Mouse (Mus musculus): ENCODE measurements around the gene Tmem170. TPM values are rescaled to one million over a fixed set of nuclear protein-coding genes. Genes with fewer than 3 reads are reported as not detected.
"Not testable (repeated sequence)": the region's sequence is repeated elsewhere in the genome, so short reads cannot be mapped to it uniquely, and the experiment has no call there.

Tmem170 gene
- polyA plus RNA-seq, 1 experiment = 3.4 TPM

DNA sequence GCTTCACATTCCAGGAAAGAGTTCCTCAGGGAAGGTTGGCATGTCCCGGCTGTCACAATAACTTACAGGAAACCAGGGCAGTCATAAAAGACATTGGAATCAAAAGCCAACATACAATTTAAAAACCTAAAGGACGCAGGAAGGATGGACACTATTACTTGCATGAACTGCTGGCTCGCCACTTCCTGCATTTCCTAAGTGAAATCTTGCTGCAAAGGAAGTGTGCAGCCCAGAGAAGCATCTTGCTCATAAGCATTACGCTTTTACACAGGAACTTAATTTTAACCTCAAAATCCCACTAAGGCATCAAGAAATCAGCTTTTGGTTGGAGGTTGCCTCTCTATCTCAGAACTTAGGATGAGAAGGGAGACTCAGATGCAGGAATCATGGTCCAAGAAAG, 13.3 kb downstream of the Tmem170 start:
- no peaks in the 10 kb centered on the region for H3K4me1 ChIP-seq (ENCODE audit: control insufficient read depth, insufficient read depth, low read length)
- TF ChIP-seq POLR2A (IDR thresholded peaks at IDR 0.05; ENCODE audit: extremely low read depth, insufficient read depth, low read length) (no peak), CTCF (IDR thresholded peaks at IDR 0.05; ENCODE audit: extremely low read depth, insufficient read depth, low read length) (no peak)
- no peak overlapping the region for H3K27ac ChIP-seq (ENCODE audit: insufficient read depth, low read length)
- no peak overlapping the region for H3K4me3 ChIP-seq (ENCODE audit: insufficient read depth, low read length)

DNA sequence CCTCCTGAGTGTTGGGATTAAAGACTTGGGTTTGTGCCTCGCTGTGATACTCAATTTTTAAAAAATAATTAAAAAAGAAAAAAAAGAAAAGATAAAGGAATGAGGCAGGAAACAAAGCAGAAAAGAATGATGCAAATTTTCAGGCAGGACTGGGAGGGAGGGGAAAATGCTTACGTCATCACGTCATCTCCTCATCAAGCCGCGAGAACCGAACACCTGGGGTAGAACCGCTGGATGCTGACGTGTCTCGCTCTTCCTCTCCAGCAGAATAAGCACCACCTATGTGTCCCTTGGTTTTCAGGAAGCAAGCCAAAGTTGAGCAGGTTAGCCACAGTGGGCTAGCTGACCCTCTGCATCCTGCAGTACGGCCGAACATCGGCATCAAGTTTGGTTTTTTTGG, 20.6 kb downstream of the Tmem170 start:
- TF ChIP-seq POLR2A (IDR thresholded peaks at IDR 0.05; ENCODE audit: extremely low read depth, insufficient read depth, low read length) (no peak), CTCF (IDR thresholded peaks at IDR 0.05; ENCODE audit: extremely low read depth, insufficient read depth, low read length) (no peak)

DNA sequence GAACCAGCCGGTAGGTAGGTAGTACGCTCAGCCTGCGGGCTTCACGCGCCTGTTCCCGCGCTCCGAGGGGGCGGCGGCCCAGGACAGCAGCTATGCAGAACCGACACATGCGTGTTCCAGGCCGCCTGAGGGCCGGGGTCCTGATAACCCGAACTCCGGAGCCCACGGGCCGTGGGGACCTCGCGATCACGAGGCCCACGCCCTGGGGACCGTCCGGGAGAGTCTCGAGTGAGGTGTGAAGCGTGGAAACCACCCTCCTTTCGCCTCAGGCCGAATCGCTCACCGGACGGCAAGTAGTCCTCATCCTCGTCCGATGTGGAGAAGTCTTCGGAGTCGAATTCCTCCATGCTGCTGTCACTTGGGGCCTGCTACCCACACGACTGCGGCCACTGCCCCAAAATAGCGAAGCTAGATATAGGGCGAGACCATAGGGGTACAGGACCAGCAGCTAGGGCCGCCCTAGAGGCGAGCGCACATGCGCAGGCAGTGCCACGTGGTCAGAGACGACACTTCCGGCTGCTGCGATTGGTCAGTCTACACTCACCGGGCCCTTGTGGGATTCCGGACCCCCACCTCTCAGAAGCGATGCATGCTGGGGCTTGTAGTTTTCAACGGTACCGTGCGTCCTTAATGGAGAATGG, 22.6 kb downstream of the Tmem170 start, which contains the start of gene Cfdp1:
TSS of gene Cfdp1 (minus strand) at position 431 of the 641 bp plus-strand sequence.
- no peak for TF ChIP-seq CTCF (IDR thresholded peaks at IDR 0.05; ENCODE audit: extremely low read depth, insufficient read depth, low read length)
- peak; percentile 97 for TF ChIP-seq POLR2A (IDR thresholded peaks at IDR 0.05; ENCODE audit: extremely low read depth, insufficient read depth, low read length)
- Histone ChIP-seq H3K27ac (ENCODE audit: insufficient read depth, low read length) (no peak within 1 kb of the TSS), H3K4me1 (ENCODE audit: control insufficient read depth, insufficient read depth, low read length) (peaks cover 2% of the 10 kb centered on the region; the same call in 1 of the 2 replicates), H3K4me3 (ENCODE audit: insufficient read depth, low read length) (peak within 1 kb of the TSS; percentile 55)

More for the DNA sequence above, 20.6 kb downstream of the Tmem170 start:
- H3K4me1 ChIP-seq (ENCODE audit: control insufficient read depth, insufficient read depth, low read length) = peaks cover 2% of the 10 kb centered on the region; the same call in 1 of the 2 replicates
- H3K27ac ChIP-seq (ENCODE audit: insufficient read depth, low read length) = no peak overlapping the region
- no peak overlapping the region for H3K4me3 ChIP-seq (ENCODE audit: insufficient read depth, low read length)

DNA sequence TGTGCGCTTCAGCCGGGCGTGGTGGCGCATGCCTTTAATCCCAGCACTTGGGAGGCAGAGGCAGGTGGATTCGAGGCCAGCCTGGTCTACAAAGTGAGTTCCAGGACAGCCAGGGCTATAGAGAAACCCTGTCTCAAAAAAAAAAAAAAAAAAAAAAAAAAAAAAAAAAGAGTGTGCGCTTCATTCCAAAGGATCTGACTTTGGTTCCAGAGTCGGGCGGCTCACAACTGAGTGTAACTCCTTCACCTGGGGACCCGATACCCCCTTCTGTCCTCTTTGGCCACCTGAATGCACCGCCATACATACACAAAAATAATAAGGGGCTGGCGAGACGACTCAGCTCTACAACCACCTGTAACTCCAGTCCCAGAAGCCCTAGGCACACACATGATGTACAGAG, 23.3 kb downstream of the Tmem170 start:
- H3K4me3 ChIP-seq (ENCODE audit: insufficient read depth, low read length) = peak overlapping the region; percentile 55; the same call in 1 of the 2 replicates
- H3K27ac ChIP-seq (ENCODE audit: insufficient read depth, low read length); H3K4me1 ChIP-seq (ENCODE audit: control insufficient read depth, insufficient read depth, low read length): not testable (repeated sequence)

DNA sequence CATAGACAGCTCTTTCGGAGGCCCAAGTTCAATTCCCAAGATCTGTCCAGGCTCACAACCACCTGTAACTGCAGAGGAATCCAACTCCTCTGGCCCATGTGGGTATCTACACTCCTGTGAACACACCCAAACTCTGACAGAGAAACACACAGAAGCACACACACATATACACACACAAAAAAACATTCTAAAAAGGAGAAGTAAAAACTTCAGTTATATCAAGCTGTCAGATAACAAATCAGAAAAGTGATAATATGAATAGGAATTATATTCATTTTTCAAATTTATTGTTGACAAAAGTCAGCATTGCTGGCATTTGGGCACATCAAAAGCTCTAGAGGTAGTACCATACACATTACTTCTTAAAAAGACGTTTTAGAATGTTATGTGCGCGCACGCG, 29.8 kb downstream of the Tmem170 start:
- TF ChIP-seq POLR2A (IDR thresholded peaks at IDR 0.05; ENCODE audit: extremely low read depth, insufficient read depth, low read length) (no peak), CTCF (IDR thresholded peaks at IDR 0.05; ENCODE audit: extremely low read depth, insufficient read depth, low read length) (no peak)
- no peak overlapping the region for H3K4me3 ChIP-seq (ENCODE audit: insufficient read depth, low read length)
- H3K27ac ChIP-seq (ENCODE audit: insufficient read depth, low read length) = no peak overlapping the region
- H3K4me1 ChIP-seq (ENCODE audit: control insufficient read depth, insufficient read depth, low read length) = no peaks in the 10 kb centered on the region

DNA sequence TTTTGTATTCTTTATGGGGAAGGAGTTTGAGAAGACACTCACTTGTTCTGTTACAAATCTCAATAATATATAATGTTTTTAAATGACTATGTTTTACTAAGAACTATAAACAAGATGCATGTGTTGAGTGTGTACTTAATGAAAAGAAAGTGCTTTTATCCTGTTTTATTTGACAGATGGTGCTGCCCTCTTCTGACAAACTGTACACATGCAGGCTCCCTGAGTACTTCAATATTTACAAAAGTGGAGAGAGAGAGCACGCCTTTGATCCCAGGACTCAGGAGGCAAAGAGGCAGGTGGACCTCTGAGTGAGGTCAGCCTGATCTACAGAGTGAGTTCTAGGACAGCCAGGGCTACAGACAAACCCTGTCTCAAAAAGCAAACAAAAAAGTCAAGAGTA, 41.0 kb downstream of the Tmem170 start:
- no peak overlapping the region for H3K4me3 ChIP-seq (ENCODE audit: insufficient read depth, low read length)
- H3K4me1 ChIP-seq (ENCODE audit: control insufficient read depth, insufficient read depth, low read length) = no peaks in the 10 kb centered on the region
- peak; percentile 48; the same call in 1 of the 2 replicates for TF ChIP-seq CTCF (IDR thresholded peaks at IDR 0.05; ENCODE audit: extremely low read depth, insufficient read depth, low read length)
- no peak for TF ChIP-seq POLR2A (IDR thresholded peaks at IDR 0.05; ENCODE audit: extremely low read depth, insufficient read depth, low read length)
- no peak overlapping the region for H3K27ac ChIP-seq (ENCODE audit: insufficient read depth, low read length)

DNA sequence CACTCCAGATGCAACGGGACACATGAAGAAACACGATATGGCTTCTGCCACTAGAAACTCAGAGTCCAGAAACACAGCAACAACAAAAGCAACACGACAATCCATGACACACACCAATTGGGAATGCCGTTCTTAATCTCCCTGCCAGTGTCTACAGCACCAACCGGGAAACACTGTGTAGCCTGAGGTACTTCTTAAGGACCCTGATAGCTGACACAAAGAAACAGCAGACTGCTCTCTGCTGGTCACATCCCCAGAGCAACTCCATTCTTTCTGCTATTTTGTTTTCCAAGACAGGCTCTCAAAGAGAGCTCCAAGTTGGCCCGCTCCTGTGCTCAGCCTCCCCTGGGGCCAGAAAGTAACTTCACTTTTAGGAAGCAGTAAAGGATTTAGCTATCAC, 42.5 kb downstream of the Tmem170 start:
- TF ChIP-seq CTCF (IDR thresholded peaks at IDR 0.05; ENCODE audit: extremely low read depth, insufficient read depth, low read length) = no peak
- peaks cover 2% of the 10 kb centered on the region; the same call in 1 of the 2 replicates for H3K4me1 ChIP-seq (ENCODE audit: control insufficient read depth, insufficient read depth, low read length)
- H3K27ac ChIP-seq (ENCODE audit: insufficient read depth, low read length) = no peak overlapping the region
- no peak overlapping the region for H3K4me3 ChIP-seq (ENCODE audit: insufficient read depth, low read length)

DNA sequence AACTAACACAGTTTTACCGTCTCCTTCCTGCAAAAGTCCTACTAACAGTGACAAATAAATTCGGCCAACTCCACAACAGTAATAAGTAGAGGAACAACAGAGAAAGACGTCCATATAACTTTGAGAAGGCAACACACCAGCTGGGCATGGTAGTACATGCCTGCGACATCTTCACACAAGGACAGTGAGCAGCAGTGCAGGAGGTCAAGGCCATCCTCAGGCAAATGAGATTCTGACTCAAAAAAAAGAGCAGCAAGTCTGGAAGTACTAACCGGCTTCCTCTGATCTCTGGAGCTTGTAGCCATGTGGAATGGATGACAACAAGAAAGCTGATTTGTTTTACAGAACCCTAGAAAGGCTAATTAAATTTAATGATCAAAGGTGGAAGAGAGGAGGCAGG, 43.6 kb downstream of the Tmem170 start:
- no peak overlapping the region for H3K27ac ChIP-seq (ENCODE audit: insufficient read depth, low read length)
- H3K4me3 ChIP-seq (ENCODE audit: insufficient read depth, low read length) = no peak overlapping the region
- peaks cover 2% of the 10 kb centered on the region; the same call in 1 of the 2 replicates for H3K4me1 ChIP-seq (ENCODE audit: control insufficient read depth, insufficient read depth, low read length)
- no peak for TF ChIP-seq POLR2A (IDR thresholded peaks at IDR 0.05; ENCODE audit: extremely low read depth, insufficient read depth, low read length)
- no peak for TF ChIP-seq CTCF (IDR thresholded peaks at IDR 0.05; ENCODE audit: extremely low read depth, insufficient read depth, low read length)

DNA sequence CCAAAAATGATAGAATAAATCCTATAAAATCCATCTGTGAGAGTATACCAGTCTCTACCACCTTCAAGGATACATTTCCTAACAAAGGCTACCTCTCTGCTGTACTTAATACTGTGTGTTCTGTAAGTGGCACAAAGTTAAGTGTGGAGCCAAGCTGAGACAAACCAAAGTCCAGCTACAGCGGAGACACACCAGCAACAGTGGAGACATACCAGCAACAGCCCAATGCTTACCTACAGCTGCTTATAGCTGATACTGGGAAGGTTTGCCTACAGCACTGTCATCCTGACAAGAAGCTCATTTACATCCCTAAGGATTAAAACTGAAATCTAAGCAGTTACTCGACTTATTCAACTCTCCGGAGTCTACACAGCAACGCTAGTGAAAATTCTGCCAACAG, 44.6 kb downstream of the Tmem170 start:
- TF ChIP-seq CTCF (IDR thresholded peaks at IDR 0.05; ENCODE audit: extremely low read depth, insufficient read depth, low read length) = no peak
- no peak for TF ChIP-seq POLR2A (IDR thresholded peaks at IDR 0.05; ENCODE audit: extremely low read depth, insufficient read depth, low read length)

DNA sequence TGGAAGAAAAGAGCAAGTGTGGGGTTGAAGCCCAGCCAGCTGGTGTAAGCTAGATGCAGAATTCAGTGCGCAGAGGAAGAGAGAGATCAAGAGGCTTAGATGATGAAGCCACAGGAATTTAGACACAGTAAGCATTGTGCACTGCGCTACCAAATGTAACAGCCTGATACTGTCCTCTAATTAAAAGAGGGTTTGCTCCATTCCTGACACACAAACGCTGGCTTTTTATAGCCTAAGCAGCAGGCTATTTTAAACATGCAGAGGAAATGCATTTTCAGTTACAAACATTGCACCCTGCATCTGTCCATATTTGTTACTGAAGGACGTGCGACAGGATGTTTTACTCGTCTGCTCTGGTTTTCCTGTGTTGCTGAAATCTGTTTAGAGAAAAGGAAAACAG, 48.0 kb downstream of the Tmem170 start:
- Histone ChIP-seq H3K27ac (ENCODE audit: insufficient read depth, low read length) (no peak overlapping the region), H3K4me1 (ENCODE audit: control insufficient read depth, insufficient read depth, low read length) (peaks cover 2% of the 10 kb centered on the region; the same call in 1 of the 2 replicates), H3K4me3 (ENCODE audit: insufficient read depth, low read length) (no peak overlapping the region)
- TF ChIP-seq POLR2A (IDR thresholded peaks at IDR 0.05; ENCODE audit: extremely low read depth, insufficient read depth, low read length) (no peak), CTCF (IDR thresholded peaks at IDR 0.05; ENCODE audit: extremely low read depth, insufficient read depth, low read length) (no peak)

More for the DNA sequence above, 44.6 kb downstream of the Tmem170 start:
- Histone ChIP-seq H3K4me3 (ENCODE audit: insufficient read depth, low read length) (no peak overlapping the region), H3K4me1 (ENCODE audit: control insufficient read depth, insufficient read depth, low read length) (peaks cover 2% of the 10 kb centered on the region; the same call in 1 of the 2 replicates), H3K27ac (ENCODE audit: insufficient read depth, low read length) (no peak overlapping the region)

Data from cortical plate, adult 2 months (tissue).